Mouse (Mus musculus) cortical plate, adult 2 months (tissue): Measurements from ENCODE around the gene Irf7.

Experiments used
- CTCF ChIP-seq: fragments of 200-500 bp; IDR thresholded peaks from 2 replicates; pipeline ENCODE4 v1.5.1; 2011; ENCODE audit warnings: mild to moderate bottlenecking, control low read depth, low read length; ENCODE audit not compliant: insufficient read depth; ENCODE audit errors: extremely low read depth
- POLR2A ChIP-seq: fragments of 200-500 bp; IDR thresholded peaks from 2 replicates; pipeline ENCODE4 v1.6.1; 2011; ENCODE audit warnings: mild to moderate bottlenecking, low read length, control low read depth; ENCODE audit not compliant: insufficient read depth; ENCODE audit errors: extremely low read depth

DNA sequence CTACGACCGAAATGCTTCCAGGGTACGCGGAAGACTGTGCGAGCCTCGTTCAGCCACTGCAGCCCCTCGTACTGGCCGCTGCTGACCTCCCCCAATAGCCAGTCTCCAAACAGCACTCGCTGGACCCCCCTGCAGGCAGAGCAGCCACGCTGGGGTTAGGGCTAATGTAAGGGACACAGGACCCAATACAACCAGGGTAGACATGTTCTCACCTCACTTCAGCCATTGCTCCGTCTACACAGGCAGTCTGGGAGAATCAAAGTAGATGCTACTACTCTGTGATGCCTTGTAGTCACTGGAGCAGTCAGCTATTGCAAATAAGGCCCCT, 906 bp downstream of the Irf7 start:
- TF ChIP-seq CTCF (no peak), POLR2A (no peak)
